Mouse (Mus musculus): ENCODE results near the gene Trim45. TPM values are rescaled to one million over a fixed set of nuclear protein-coding genes. Genes with fewer than 3 reads are reported as not detected.

The Trim45 gene
- total RNA-seq, 2 experiments from 2014 or later: 7.4 to 8.7 TPM

Other genes starting within 250 kb of the Trim45 start
- 100 to 1,000 TPM; 112 to 118 TPM for gene Man1a2, start 236.7 kb upstream of the Trim45 start, total RNA-seq (2021)
- not detected for gene Vtcn1, start 96.7 kb upstream of the Trim45 start, total RNA-seq (2021)
- gene Ttf2, start 47.5 kb downstream of the Trim45 start, total RNA-seq (2021): 1 to 10 TPM; 1.6 to 2.3 TPM
- gene Cd101, start 107.4 kb downstream of the Trim45 start, total RNA-seq (2021): under 1 TPM; 0.10 to 0.30 TPM
- gene Ptgfrn, start 188.1 kb downstream of the Trim45 start, total RNA-seq (2021): 10 to 100 TPM; 43.3 to 46.2 TPM

Data from left cerebral cortex, postnatal 10 days (tissue).